Mouse (Mus musculus) midbrain, postnatal 0 days (tissue): ENCODE measurements at regions not wholly inside any gene's neighbourhood (a gene's known extent, or its start where the extent isn't known, plus 50 kb on each side); places are given as distances from the start of the nearest gene placed in this dataset.

ENCODE experiments used
- ATAC-seq: fragments of 200-750 bp; cut with Nextera tagmentation; 2 replicates; pipeline ENCODE4 v1.8.0; 2017; ENCODE audit warnings: moderate number of reproducible peaks, mild to moderate bottlenecking, moderate TSS enrichment, moderate library complexity; ENCODE audit not compliant: low FRiP score
- DNase-seq: peaks from one replicate; pipeline ENCODE4 v3.0.0-alpha.2; 2015; ENCODE audit warnings: low spot score
- H3K27ac ChIP-seq: fragments of 300-500 bp; sonication (generic); 2 replicates; pipeline ENCODE4 v1.5.1; 2014; ENCODE audit warnings: low read depth, mild to moderate bottlenecking, low read length, mixed read lengths
- H3K27me3 ChIP-seq: fragments of 300-500 bp; sonication (generic); 2 replicates; pipeline ENCODE4 v1.6.1; 2014; ENCODE audit warnings: low read length, control low read depth, mixed read lengths; ENCODE audit not compliant: insufficient read depth
- H3K36me3 ChIP-seq: fragments of 300-500 bp; sonication (generic); 2 replicates; pipeline ENCODE4 v1.6.1; 2014; ENCODE audit warnings: low read length, control low read depth, mixed read lengths; ENCODE audit not compliant: insufficient read depth
- H3K4me1 ChIP-seq: fragments of 300-500 bp; sonication (generic); 2 replicates; pipeline ENCODE4 v1.6.1; 2014; ENCODE audit warnings: mild to moderate bottlenecking, control low read depth, antibody characterized with exemption, low read length, mixed read lengths; ENCODE audit not compliant: insufficient read depth
- H3K4me2 ChIP-seq: fragments of 300-500 bp; sonication (generic); 2 replicates; pipeline ENCODE4 v1.6.1; 2014; ENCODE audit warnings: low read depth, mild to moderate bottlenecking, low read length, mixed read lengths; ENCODE audit not compliant: poor library complexity, severe bottlenecking
- H3K4me3 ChIP-seq: fragments of 300-500 bp; sonication (generic); 2 replicates; pipeline ENCODE4 v1.5.1; 2014; ENCODE audit warnings: low read depth, mild to moderate bottlenecking, low read length, moderate library complexity
- H3K9ac ChIP-seq: fragments of 300-500 bp; sonication (generic); replicated peaks from 2 replicates; pipeline ENCODE4 v1.6.1; 2014; ENCODE audit warnings: mild to moderate bottlenecking, low read length, moderate library complexity, mixed read lengths; ENCODE audit not compliant: poor library complexity, severe bottlenecking
- H3K9me3 ChIP-seq: fragments of 300-500 bp; sonication (generic); 2 replicates; pipeline ENCODE4 v1.6.1; 2016; ENCODE audit warnings: low read length, control low read depth
- CTCF ChIP-seq: IDR thresholded peaks from 2 replicates; pipeline ENCODE4 v1.5.1; 2016; ENCODE audit warnings: antibody characterized with exemption, mild to moderate bottlenecking
- WGBS: fragments of 180-500 bp; shearing (Covaris S2); extraction: QIAGEN DNeasy Blood & Tissue Kit; methylation state at CpG from one replicate; pipeline ENCODE4 v1.1.7; 2014; 5-methylcytosine and 5-hydroxymethylcytosine counted together

GRCm38 (mm10) chr5:49783728-49784127 lies 259.0 kb upstream of the Kcnip4 start:
- 71% methylated on average over 3 of the region's 3 CpGs for WGBS
- Histone ChIP-seq H3K4me1 (no peaks in the 10 kb centered on the region), H3K4me2 (no peak overlapping the region), H3K27me3 (no peaks in the 10 kb centered on the region), H3K9ac (no peak overlapping the region), H3K4me3 (no peak overlapping the region), H3K36me3 (no peaks in the 10 kb centered on the region), H3K27ac (no peak overlapping the region), H3K9me3 (no peaks in the 10 kb centered on the region)
- no peak for TF ChIP-seq CTCF
- DNase-seq (peak; percentile 36), ATAC-seq (no peak)

GRCm38 (mm10) chr5:49761054-49761453 lies 236.3 kb upstream of the Kcnip4 start:
- DNase-seq (no peak), ATAC-seq (no peak)
- no peak overlapping the region for H3K4me2 ChIP-seq
- H3K9ac ChIP-seq = no peak overlapping the region
- H3K9me3 ChIP-seq = no peaks in the 10 kb centered on the region
- H3K36me3 ChIP-seq = no peaks in the 10 kb centered on the region
- H3K27ac ChIP-seq = no peak overlapping the region
- H3K4me1 ChIP-seq = no peaks in the 10 kb centered on the region
- H3K27me3 ChIP-seq = no peaks in the 10 kb centered on the region
- TF ChIP-seq CTCF = no peak
- H3K4me3 ChIP-seq = no peak overlapping the region
- WGBS = 74% methylated on average over 4 of the region's 4 CpGs

- no peak for TF ChIP-seq CTCF
- WGBS = 83% methylated on average over 1 of the region's 1 CpGs
- DNase-seq = no peak
- H3K27me3 ChIP-seq = no peaks in the 10 kb centered on the region
- ATAC-seq = no peak
- no peaks in the 10 kb centered on the region for H3K4me1 ChIP-seq
- H3K4me3 ChIP-seq = no peak overlapping the region
- no peak overlapping the region for H3K4me2 ChIP-seq
- no peaks in the 10 kb centered on the region for H3K36me3 ChIP-seq
- no peak overlapping the region for H3K9ac ChIP-seq
- H3K9me3 ChIP-seq = no peaks in the 10 kb centered on the region
- H3K27ac ChIP-seq = no peak overlapping the region
Observed at GRCm38 (mm10) chr5:49755531-49755930, 230.8 kb upstream of the Kcnip4 start.

GRCm38 (mm10) chr5:49712607-49713006 lies 187.9 kb upstream of the Kcnip4 start:
- Histone ChIP-seq H3K4me2 (no peak overlapping the region), H3K27ac (no peak overlapping the region), H3K4me1 (no peaks in the 10 kb centered on the region), H3K27me3 (no peaks in the 10 kb centered on the region), H3K9ac (no peak overlapping the region), H3K36me3 (no peaks in the 10 kb centered on the region), H3K4me3 (no peak overlapping the region), H3K9me3 (no peaks in the 10 kb centered on the region)
- no peak for TF ChIP-seq CTCF
- no peak for ATAC-seq
- WGBS = 23% methylated on average over 1 of the region's 1 CpGs
- DNase-seq = no peak

- Histone ChIP-seq H3K4me2 (no peak overlapping the region), H3K9me3 (no peaks in the 10 kb centered on the region), H3K36me3 (no peaks in the 10 kb centered on the region), H3K4me3 (no peak overlapping the region), H3K27ac (no peak overlapping the region), H3K9ac (no peak overlapping the region), H3K4me1 (no peaks in the 10 kb centered on the region), H3K27me3 (no peaks in the 10 kb centered on the region)
- DNase-seq (peak; percentile 22), ATAC-seq (no peak)
- 58% methylated on average over 4 of the region's 4 CpGs for WGBS
- TF ChIP-seq CTCF = no peak
Observed at GRCm38 (mm10) chr5:49682156-49682555, 157.4 kb upstream of the Kcnip4 start.

GRCm38 (mm10) chr5:49681514-49681913 lies 156.8 kb upstream of the Kcnip4 start:
- Histone ChIP-seq H3K36me3 (no peaks in the 10 kb centered on the region), H3K27ac (no peak overlapping the region), H3K9me3 (no peaks in the 10 kb centered on the region), H3K4me1 (no peaks in the 10 kb centered on the region), H3K4me3 (no peak overlapping the region), H3K4me2 (no peak overlapping the region), H3K27me3 (no peaks in the 10 kb centered on the region), H3K9ac (no peak overlapping the region)
- WGBS = 74% methylated on average over 2 of the region's 2 CpGs
- DNase-seq = peak; percentile 49
- no peak for ATAC-seq
- no peak for TF ChIP-seq CTCF

GRCm38 (mm10) chr5:49675885-49676284 lies 151.2 kb upstream of the Kcnip4 start:
- Histone ChIP-seq H3K4me3 (no peak overlapping the region), H3K4me2 (no peak overlapping the region), H3K27ac (no peak overlapping the region), H3K27me3 (no peaks in the 10 kb centered on the region), H3K9me3 (no peaks in the 10 kb centered on the region), H3K9ac (no peak overlapping the region), H3K4me1 (no peaks in the 10 kb centered on the region), H3K36me3 (no peaks in the 10 kb centered on the region)
- WGBS = 49% methylated on average over 2 of the region's 2 CpGs
- ATAC-seq = no peak
- TF ChIP-seq CTCF = no peak
- DNase-seq = peak; percentile 10
